Mouse (Mus musculus) liver, embryonic 12.5 days (tissue): Measurements from ENCODE around the gene Hist1h3g. TPM values are rescaled to one million over a fixed set of nuclear protein-coding genes. Genes with fewer than 3 reads are reported as not detected.
"Not testable (repeated sequence)": the region's sequence is repeated elsewhere in the genome, so short reads cannot be mapped to it uniquely, and the experiment has no call there.

Experiments used
- ATAC-seq: fragments of 200-750 bp; cut with Nextera tagmentation; 2 replicates; pipeline ENCODE4 v1.8.0; 2017; ENCODE audit warnings: moderate number of reproducible peaks, mild to moderate bottlenecking, moderate library complexity
- H3K27ac ChIP-seq: fragments of 300-500 bp; sonication (generic); 2 replicates; pipeline ENCODE4 v1.5.1; 2016; ENCODE audit warnings: mild to moderate bottlenecking
- H3K27me3 ChIP-seq: fragments of 300-500 bp; sonication (generic); replicated peaks from 2 replicates; pipeline ENCODE4 v1.6.1; 2016; ENCODE audit warnings: mild to moderate bottlenecking, moderate library complexity
- H3K36me3 ChIP-seq: fragments of 300-500 bp; sonication (generic); 2 replicates; pipeline ENCODE4 v1.6.1; 2016; ENCODE audit warnings: mild to moderate bottlenecking, moderate library complexity
- H3K4me1 ChIP-seq: fragments of 300-500 bp; sonication (generic); 2 replicates; pipeline ENCODE4 v1.6.1; 2016
- H3K4me2 ChIP-seq: fragments of 300-500 bp; sonication (generic); 2 replicates; pipeline ENCODE4 v1.6.1; 2016; ENCODE audit warnings: mild to moderate bottlenecking, moderate library complexity
- H3K4me3 ChIP-seq: fragments of 300-500 bp; sonication (generic); 2 replicates; pipeline ENCODE4 v1.5.1; 2016; ENCODE audit warnings: mild to moderate bottlenecking, moderate library complexity
- H3K9ac ChIP-seq: fragments of 300-500 bp; sonication (generic); 2 replicates; pipeline ENCODE4 v1.6.1; 2016; ENCODE audit warnings: mild to moderate bottlenecking, moderate library complexity
- H3K9me3 ChIP-seq: fragments of 300-500 bp; sonication (generic); replicated peaks from 2 replicates; pipeline ENCODE4 v1.6.1; 2016; ENCODE audit warnings: mild to moderate bottlenecking, moderate library complexity
- WGBS: fragments of 180-500 bp; shearing (Covaris S2); methylation state at CpG from one replicate; pipeline ENCODE4 v1.1.7; 2016; ENCODE audit not compliant: insufficient replicate concordance; 5-methylcytosine and 5-hydroxymethylcytosine counted together
- polyA plus RNA-seq: library from polyadenylated mRNA; unstranded; fragments of >200 nt; fragmentation: Nextera tagmentation; extraction: Ambion mirVana; gene quantifications from 2 replicates; pipeline ENCODE4 v1.2.1, GENCODE M21; 2016

Hist1h3g gene
- polyA plus RNA-seq, 1 experiment from 2014 or later: 16.3 TPM

GRCm38 (mm10) chr13:23552962-23553361, 17.7 kb downstream of the Hist1h3g start, which contains the start of gene Hist1h1d:
Gene Hist1h1d, plus strand, starts transcription at chr13:23553262.
- peak within 1 kb of the TSS; percentile 99 for H3K27ac ChIP-seq
- H3K4me2 ChIP-seq: peak within 1 kb of the TSS; percentile 79
- H3K9me3 ChIP-seq: no peaks in the 10 kb centered on the region
- H3K4me1 ChIP-seq: peaks cover 70% of the 10 kb centered on the region
- H3K9ac ChIP-seq: peak within 1 kb of the TSS; percentile 90
- H3K4me3 ChIP-seq: no peak within 1 kb of the TSS
- ATAC-seq: no peak
- H3K27me3 ChIP-seq: no peaks in the 10 kb centered on the region
- H3K36me3 ChIP-seq: no peaks in the 10 kb centered on the region

- peaks cover 59% of the 10 kb centered on the region for H3K4me1 ChIP-seq
- peak overlapping the region; percentile 99 for H3K27ac ChIP-seq
- H3K4me3 ChIP-seq: peak overlapping the region; percentile 60
- peak overlapping the region; percentile 90 for H3K9ac ChIP-seq
- H3K9me3 ChIP-seq: no peaks in the 10 kb centered on the region
- 17% methylated on average over 9 of the region's 9 CpGs for WGBS
- ATAC-seq: no peak
- peak overlapping the region; percentile 79 for H3K4me2 ChIP-seq
- H3K36me3 ChIP-seq: no peaks in the 10 kb centered on the region
- no peaks in the 10 kb centered on the region for H3K27me3 ChIP-seq
Observed at GRCm38 (mm10) chr13:23554393-23554792, 19.2 kb downstream of the Hist1h3g start.

- no peaks in the 10 kb centered on the region for H3K9me3 ChIP-seq
- H3K4me1 ChIP-seq: peaks cover 52% of the 10 kb centered on the region
- WGBS: 1% methylated on average over 54 of the region's 54 CpGs
- H3K36me3 ChIP-seq: no peaks in the 10 kb centered on the region
- peak overlapping the region; percentile 79 for H3K4me2 ChIP-seq
- no peaks in the 10 kb centered on the region for H3K27me3 ChIP-seq
- peak overlapping the region; percentile 90 for H3K9ac ChIP-seq
- ATAC-seq: peak; percentile 79
- peak overlapping the region; percentile 60 for H3K4me3 ChIP-seq
- peak overlapping the region; percentile 99 for H3K27ac ChIP-seq
Observed at GRCm38 (mm10) chr13:23554925-23555838, 20.0 kb downstream of the Hist1h3g start.

GRCm38 (mm10) chr13:23555839-23556416, 20.7 kb downstream of the Hist1h3g start:
- Histone ChIP-seq H3K9me3 (no peaks in the 10 kb centered on the region), H3K4me1 (peaks cover 53% of the 10 kb centered on the region), H3K4me3 (peak overlapping the region; percentile 60), H3K27me3 (no peaks in the 10 kb centered on the region), H3K27ac (peak overlapping the region; percentile 99), H3K36me3 (no peaks in the 10 kb centered on the region), H3K4me2 (peak overlapping the region; percentile 79), H3K9ac (peak overlapping the region; percentile 90)
- peak; percentile 55 for ATAC-seq
- WGBS: 1% methylated on average over 18 of the region's 18 CpGs

- Histone ChIP-seq H3K9me3 (no peaks in the 10 kb centered on the region), H3K27me3 (no peaks in the 10 kb centered on the region), H3K4me3 (peak overlapping the region; percentile 60), H3K27ac (peak overlapping the region; percentile 99), H3K9ac (peak overlapping the region; percentile 90), H3K4me1 (peaks cover 48% of the 10 kb centered on the region), H3K4me2 (peak overlapping the region; percentile 79), H3K36me3 (no peaks in the 10 kb centered on the region)
- ATAC-seq: no peak
- WGBS: 59% methylated on average over 3 of the region's 3 CpGs
Observed at GRCm38 (mm10) chr13:23556906-23557305, 21.7 kb downstream of the Hist1h3g start.

- H3K36me3 ChIP-seq, H3K27me3 ChIP-seq, H3K9me3 ChIP-seq, ATAC-seq: not testable (repeated sequence)
- H3K4me3 ChIP-seq: peak overlapping the region; percentile 29; the same call in 1 of the 2 replicates
- H3K4me1 ChIP-seq: peaks cover 52% of the 10 kb centered on the region
- H3K4me2 ChIP-seq: peak overlapping the region; percentile 58
- peak overlapping the region; percentile 85 for H3K27ac ChIP-seq
- 29% methylated on average over 2 of the region's 2 CpGs for WGBS
- peak overlapping the region; percentile 61 for H3K9ac ChIP-seq
Observed at GRCm38 (mm10) chr13:23560699-23561098, 25.5 kb downstream of the Hist1h3g start.

GRCm38 (mm10) chr13:23561531-23561882, 26.3 kb downstream of the Hist1h3g start:
- ATAC-seq, H3K27me3 ChIP-seq, H3K36me3 ChIP-seq, H3K9me3 ChIP-seq: not testable (repeated sequence)
- H3K4me1 ChIP-seq: peaks cover 52% of the 10 kb centered on the region
- peak overlapping the region; percentile 53 for H3K4me3 ChIP-seq
- peak overlapping the region; percentile 71 for H3K9ac ChIP-seq
- peak overlapping the region; percentile 99 for H3K27ac ChIP-seq
- WGBS: 0% methylated on average over 2 of the region's 5 CpGs
- peak overlapping the region; percentile 82 for H3K4me2 ChIP-seq

- Histone ChIP-seq H3K4me3 (peak within 1 kb of the TSS; percentile 53), H3K4me2 (peak within 1 kb of the TSS; percentile 82), H3K9ac (peak within 1 kb of the TSS; percentile 77), H3K4me1 (peaks cover 49% of the 10 kb centered on the region), H3K27ac (peak within 1 kb of the TSS; percentile 99)
- not testable (repeated sequence) for H3K36me3 ChIP-seq, H3K9me3 ChIP-seq, H3K27me3 ChIP-seq
- WGBS: 0% methylated on average over 57 of the region's 67 CpGs
- ATAC-seq: peak; percentile 93
Observed at GRCm38 (mm10) chr13:23561883-23562659, 26.8 kb downstream of the Hist1h3g start, which contains the start of gene Hist1h3e. Gene Hist1h3e, minus strand, starts transcription at chr13:23562369.

GRCm38 (mm10) chr13:23562699-23563462, 27.7 kb downstream of the Hist1h3g start:
- no peak for ATAC-seq
- peak overlapping the region; percentile 99 for H3K27ac ChIP-seq
- H3K9me3 ChIP-seq: no peaks in the 10 kb centered on the region
- H3K36me3 ChIP-seq: no peaks in the 10 kb centered on the region
- H3K27me3 ChIP-seq: no peaks in the 10 kb centered on the region
- peak overlapping the region; percentile 82 for H3K4me2 ChIP-seq
- H3K9ac ChIP-seq: peak overlapping the region; percentile 77
- H3K4me1 ChIP-seq: peaks cover 51% of the 10 kb centered on the region
- 5% methylated on average over 18 of the region's 18 CpGs for WGBS
- H3K4me3 ChIP-seq: peak overlapping the region; percentile 53

GRCm38 (mm10) chr13:23564482-23564881, 29.3 kb downstream of the Hist1h3g start:
- H3K36me3 ChIP-seq: no peaks in the 10 kb centered on the region
- H3K4me2 ChIP-seq: no peak overlapping the region
- WGBS: 79% methylated on average over 2 of the region's 2 CpGs
- H3K4me1 ChIP-seq: peaks cover 55% of the 10 kb centered on the region
- no peak overlapping the region for H3K4me3 ChIP-seq
- H3K27ac ChIP-seq: peak overlapping the region; percentile 99
- no peaks in the 10 kb centered on the region for H3K27me3 ChIP-seq
- peak overlapping the region; percentile 31; the same call in 1 of the 2 replicates for H3K9ac ChIP-seq
- ATAC-seq: no peak
- no peaks in the 10 kb centered on the region for H3K9me3 ChIP-seq
